Mouse (Mus musculus): ENCODE results near the gene Cpe.

Gene Cpe

GRCm38 (mm10) chr8:64548054-64548850 lies 144.6 kb downstream of the Cpe start:
- no peak for DNase-seq (ENCODE audit: low spot score in 2 of 2)

- DNase-seq (ENCODE audit: low spot score in 2 of 2) = no peak
Observed at GRCm38 (mm10) chr8:64543441-64543840, 149.4 kb downstream of the Cpe start.
